Mouse (Mus musculus) urinary bladder, adult 18-20 months (tissue): ENCODE data around the gene Prpf38b.
"Not testable (repeated sequence)": the region's sequence is repeated elsewhere in the genome, so short reads cannot be mapped to it uniquely, and the experiment has no call there.

Source experiments
- DNase-seq, 2 experiments: peaks; one replicate each; pipeline ENCODE4 v3.0.0; 2022; ENCODE audit warnings: low spot score in 2 of 2, mixed read lengths in 2 of 2

The Prpf38b gene

DNA sequence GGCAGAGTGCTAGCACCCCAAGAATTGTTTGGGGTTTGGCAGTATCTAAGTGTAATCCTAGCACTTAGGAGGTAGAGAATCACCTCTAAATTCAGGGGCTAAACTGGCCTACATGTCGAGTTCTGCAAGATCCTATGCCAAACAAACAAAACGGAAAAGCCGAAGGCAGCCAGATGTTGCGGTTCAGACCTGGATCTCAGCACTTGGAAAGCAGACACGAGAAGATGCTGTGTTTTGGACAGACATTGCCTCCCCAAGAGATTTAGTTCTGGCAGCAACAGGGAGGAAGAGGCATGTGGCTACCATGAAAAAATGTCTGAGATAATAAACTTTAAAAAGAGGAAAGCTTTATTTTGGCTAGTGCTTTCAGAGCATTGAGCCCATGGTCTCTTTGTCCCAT, 10.8 kb downstream of the Prpf38b start:
- no peak for DNase-seq

DNA sequence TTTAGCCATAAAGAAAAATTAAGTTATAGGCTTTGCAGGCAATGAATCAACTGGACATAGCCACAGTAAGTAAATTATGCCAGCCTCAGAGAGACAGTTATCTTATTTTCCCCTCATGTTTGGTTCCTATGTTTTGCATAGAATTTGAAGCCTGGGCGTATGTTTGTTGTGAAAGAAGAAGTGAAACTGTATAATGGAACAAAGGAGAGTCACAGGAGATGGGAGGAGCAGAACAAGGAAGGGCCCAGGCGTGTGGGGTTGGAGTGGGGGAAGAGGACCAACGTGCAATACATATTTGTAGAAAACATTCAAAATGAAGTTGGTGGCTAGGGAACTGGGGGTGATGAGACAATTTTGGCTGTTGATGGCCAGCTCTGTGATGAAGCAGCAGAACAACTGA, 11.4 kb downstream of the Prpf38b start:
- DNase-seq: no peak

DNA sequence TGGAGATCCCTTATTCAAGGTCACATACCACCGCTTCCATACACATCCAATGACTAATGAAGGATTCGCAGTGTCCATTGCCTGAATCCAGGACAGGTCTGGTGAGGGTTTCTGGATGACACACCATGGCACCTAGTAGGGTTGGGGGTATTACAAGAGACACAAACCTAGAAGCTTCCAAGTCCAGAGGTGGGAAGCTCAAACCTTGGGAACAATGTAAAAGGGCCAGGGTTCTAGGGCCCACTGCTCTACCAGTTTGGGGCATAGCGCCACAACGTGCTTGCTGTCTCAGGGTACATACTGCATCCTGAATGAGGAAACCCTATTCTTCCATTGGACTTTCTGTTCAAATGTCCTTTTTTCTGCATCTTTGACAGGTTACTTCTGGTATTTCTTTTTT, 12.9 kb downstream of the Prpf38b start:
- DNase-seq: no peak

DNA sequence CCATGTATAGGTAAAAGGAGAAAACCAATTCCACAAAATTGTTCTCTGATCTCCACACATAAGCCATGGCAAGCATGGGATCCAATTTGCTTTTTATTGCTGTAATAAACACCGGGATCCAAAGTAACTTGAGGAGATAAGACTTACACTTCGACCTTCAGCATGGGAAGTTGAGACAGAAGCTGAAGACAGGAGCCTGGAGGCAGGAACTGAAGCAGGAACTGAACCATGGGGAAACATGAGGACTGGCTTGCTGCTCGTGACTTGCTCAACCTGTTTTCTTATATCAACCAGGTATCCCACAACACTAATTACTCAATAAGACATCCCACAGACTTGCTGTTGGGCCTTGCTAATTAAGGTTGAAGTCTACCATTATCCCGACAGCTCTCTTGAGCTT, 18.6 kb downstream of the Prpf38b start:
- no peak for DNase-seq

DNA sequence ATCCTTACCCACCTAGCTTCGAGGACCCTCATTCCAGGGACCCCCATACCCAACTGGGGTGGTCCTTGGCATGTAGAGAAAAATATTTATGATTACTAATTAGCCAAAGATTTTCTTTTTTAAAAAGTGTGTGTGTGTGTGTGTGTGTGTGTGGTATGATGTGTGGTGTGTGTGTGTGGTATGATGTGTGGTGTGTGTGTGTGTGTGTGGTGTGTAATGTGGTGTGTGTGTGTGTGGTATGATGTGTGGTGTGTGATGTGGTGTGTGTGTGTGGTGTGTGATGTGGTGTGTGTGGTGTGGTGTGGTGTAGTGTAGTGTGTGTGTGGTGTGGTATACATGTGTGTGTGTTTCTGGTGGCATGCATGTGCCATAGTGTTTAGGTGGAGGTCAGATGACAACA, 19.4 kb downstream of the Prpf38b start:
- DNase-seq: no peak

DNA sequence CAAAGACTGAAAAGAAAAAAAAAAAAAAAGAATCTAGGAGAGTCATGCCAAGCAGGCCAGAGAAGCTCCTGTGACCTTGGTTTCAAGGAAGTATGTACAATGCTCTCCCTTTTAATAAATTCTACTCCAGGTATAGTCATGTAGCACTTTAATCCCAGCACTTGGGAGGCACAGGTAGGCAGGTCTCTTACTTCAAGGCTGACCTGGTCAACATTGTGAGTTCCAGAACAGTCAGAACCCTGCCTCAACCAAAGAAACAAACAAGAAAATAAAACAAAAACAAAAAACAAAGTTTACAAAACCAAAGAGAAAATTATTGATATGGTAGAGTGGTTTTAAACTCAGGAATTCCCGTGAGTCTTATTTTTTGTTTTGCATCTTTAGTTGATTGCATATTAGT, 21.6 kb downstream of the Prpf38b start, which contains the start of gene Fndc7:
Gene Fndc7, minus strand, starts transcription at position 101 of the 400 bp plus-strand sequence.
- DNase-seq: no peak

DNA sequence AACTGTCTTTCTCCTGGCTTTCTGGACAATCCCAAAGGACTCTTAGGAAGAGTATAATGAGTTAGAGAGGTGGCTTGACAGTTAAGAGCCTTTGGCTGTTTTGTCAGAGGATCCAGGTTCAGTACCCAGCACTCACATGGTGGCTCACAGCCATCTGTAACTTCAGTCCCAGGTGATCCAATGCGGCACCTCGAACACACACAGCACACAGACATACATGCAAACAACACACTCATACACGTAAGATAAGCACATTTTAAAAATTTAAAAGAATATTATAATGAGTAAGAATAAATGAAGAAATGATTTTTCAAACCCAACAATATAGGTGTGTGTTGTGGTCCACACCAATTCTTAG, 23.9 kb downstream of the Prpf38b start:
- DNase-seq: no peak

DNA sequence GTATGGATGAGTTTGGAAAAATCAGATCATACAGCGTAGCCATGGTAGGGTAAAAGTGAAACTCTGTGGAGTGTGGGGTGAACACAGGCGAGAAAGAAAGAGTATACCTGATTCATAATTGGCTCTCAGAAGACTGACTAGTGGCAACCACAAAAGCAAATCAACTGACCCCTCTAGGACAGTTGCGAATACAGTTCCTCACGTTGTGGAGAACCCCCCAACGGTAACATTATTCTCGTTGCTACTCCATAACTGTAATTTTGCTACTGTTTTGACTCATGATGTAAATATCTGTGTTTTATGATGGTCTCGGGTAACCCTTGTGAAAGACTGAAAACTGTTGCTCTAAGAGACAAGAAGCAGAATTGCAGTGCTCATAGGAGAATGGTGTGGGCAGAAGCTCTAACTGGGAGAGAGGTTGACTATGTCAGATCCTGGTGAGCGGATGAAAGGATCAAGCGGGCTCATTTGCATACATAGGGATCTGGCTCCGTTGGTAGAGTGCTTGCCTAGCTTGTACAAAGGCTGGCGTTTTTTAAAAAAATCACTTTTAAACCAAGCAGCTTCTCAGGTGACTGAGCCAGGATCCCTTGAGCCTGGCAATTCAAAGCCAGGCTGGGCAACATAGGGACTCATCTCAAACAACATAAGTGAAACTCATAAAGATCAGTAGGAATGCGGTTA, 24.5 kb downstream of the Prpf38b start:
- no peak for DNase-seq

DNA sequence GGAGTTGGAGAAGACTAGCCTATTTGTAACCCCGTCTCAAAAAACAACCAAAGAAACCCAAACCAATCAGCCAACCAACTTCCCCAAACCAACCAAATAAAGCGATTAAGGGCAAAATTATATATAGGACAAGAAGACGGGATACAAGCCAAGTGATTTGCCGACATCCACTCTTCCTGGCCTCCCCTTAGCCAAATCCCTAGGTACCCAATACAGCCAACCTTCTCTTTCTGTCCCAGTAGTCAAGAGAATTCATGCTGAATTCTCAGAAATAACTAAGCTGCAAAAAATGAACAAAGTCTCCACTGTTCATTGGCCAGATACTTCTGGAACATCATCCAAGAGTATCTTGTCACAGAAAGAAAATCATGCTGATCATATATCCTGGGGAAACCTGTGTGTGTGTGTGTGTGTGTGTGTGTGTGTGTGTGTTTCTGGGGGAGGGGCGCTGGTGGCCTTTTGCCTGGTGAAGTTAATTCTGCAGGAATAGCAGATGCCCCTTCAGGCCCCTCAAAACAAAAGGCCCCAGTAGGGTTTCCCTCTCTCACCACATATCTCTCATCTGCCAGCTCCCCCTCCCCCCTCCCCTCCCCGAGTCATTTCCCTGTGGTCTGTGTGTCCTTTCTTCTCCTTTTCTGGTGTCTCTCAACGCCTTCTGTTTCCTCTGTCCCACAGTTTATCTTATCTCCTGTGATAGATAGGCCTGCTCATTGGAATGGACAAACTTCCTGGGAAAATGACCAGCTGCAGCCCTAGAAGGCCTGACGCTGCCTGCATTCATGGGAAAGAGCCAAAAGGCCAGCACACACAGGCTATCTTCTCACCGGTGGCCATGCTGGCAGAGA, 25.6 kb downstream of the Prpf38b start:
- DNase-seq: no peak

DNA sequence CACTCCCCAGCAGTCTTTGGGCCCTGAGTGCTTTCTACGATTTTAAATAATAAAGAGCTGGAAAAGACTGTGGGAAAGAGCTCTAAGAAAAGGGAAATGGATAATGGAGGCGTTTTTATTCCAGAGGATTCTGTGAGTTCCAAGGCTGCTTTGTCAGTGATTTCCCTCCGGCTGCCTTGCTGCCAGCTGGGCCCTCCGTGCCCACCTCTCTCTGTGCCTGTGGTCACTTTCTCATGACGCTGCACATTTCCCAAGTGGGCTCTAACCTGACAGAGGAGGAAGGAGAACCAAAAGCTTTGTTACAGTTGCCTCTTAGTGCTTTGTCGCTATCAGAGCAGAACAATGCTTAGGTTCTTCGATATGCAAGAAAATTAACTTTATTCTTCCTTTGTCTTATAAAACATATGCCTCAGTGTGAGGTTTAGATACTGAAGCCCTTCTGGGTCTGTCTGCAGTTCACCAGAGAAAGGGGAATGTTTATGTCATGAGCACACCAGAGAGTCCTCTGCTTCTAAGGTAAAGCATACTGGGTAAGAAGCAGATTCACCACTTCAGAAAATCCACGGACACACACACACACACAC, 26.7 kb downstream of the Prpf38b start:
- DNase-seq: no peak

DNA sequence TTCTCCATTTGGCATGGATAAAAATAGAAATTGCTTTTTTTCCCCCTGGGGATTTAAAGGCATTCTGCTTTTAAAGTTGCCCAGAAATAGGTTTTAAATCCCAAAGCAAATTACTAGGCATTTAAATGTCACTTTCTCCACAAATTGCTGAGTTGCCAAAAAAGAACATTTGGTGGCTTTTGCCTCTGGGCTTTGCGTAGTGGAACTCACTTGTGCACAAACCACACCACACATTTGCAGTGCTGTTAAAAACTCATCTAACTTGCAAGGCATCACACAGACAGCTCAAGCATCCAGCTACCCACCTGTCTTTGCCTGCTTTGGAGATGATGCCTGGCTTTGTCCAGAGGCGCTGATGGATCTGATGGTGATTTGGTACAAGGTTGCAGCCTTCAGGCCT, 28.5 kb downstream of the Prpf38b start:
- DNase-seq: no peak

DNA sequence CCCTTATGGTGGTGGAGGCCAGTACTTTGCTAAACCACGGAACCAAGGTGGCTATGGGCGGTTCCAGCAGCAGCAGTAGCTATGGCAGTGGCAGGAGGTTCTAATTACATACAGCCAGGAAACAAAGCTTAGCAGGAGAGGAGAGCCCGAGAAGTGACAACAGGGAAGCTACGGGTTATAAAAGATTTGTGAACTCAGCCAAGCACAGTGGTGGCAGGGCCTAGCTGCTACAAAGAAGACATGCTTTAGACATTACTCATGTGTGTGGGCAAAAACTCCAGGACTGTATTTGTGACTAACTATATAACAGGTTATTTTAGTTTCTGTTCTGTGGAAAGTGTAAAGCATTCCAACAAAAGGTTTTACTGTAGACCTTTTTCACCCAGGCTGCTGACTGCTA, 29.7 kb downstream of the Prpf38b start:
- DNase-seq: not testable (repeated sequence)

DNA sequence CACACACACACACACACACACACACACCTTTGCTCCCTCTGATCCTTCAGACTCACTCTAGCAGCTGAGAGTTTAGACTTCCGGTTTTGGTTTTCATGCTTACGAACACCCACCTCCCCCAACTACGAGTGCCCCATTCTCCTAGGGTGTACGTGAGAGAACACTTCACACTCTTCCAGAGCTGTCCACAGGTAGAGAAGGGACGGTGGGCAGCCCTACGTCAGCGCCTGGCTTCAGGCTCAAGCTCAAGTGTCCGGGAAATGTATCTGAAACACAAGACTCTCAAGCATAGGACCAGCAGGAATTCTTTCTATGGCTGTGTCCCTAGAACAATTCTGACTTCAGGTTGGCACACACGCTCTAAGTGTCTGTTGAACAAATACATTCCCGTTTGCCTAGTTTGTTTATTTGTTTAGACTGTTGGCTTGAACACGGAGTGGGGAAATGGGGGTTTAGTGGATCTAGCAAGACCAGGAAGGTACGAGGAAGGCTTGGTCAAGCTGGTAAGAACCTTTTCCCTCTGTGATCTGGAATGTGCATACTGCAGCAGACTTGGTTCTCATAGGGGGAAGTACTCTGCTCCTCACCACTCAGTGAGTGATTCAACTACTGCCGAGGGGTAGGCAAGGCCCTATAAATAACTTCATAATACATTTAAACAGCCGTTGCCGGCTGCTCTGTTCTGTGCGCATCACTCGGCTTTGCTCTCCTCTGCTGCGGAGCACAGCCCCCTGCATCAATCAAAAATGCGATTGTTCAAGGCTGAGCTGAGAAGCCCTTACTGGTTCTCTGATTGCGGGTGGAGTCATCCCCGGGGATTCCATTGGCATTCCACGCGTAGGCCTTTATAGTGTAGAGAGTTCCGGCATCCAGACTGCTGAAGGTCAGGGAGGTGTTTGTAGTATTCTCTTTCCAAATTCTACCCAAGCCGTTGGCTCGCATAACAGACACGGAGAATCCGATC, 30.7 kb downstream of the Prpf38b start:
- no peak for DNase-seq

DNA sequence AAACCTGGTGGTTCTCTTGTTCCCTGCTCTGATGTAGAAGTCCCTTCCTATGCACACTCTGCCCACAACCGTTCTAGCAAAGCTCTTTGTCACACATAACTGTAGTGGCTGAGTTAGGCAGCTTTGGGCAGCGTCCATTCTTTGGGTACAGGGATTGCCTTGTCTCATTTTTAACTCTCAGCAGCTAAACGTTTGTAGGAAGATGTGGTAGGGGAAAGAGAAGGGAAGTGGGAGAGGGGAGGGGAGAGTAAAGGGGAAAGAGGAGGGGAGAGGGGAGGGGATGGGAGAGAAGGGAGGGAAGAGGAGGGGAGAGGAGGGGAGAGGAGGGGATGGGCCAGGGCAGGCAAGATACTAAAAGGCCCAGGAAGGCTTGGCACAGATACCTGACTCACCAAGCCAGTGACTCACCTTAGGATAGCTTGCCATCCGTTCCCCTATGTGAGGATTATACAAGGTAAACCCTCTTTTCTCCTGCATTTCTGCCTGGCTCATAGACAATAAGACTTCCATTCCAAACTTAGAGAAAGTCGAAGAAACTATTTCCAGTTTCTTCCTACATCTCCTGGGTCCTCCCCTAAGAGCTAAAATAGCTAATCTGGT, 31.6 kb downstream of the Prpf38b start:
- no peak for DNase-seq

DNA sequence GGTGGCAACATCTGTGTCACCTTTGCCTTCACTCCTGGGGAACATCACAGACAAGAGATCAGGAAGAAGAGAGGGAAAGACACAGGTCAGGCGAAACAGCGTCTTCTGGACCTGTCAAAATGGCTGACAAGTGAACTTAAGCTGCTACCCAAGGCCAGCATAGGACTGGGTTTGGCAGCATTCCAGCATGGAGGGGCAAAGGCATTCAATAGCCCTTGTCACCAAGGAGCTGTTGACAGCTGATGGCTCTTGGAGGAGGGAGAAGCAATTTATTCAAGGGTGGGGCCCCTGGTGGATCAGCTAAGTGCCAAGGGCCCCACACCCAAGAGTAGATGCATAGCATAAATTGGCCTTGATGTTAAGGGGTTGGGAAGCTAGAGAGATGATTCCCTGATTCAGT, 32.4 kb downstream of the Prpf38b start:
- no peak for DNase-seq

DNA sequence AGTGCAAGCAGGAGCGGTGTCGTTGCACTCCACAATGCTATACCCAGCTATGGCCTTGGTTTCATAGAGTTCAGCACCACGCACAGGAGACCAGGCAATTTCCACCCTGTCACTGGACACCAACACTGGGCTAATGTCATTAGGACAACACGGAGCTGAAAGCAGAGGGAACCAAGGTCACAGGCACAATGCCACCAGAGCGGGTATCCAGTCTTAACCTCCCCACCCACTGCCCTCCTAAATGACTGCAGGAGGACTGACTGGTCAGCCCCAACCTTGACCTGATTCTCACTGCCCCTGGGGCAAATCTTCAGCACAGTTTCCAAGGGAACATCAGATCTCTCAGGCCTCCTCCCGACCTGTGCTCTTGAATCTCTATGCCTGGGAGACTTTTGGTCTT, 40.9 kb downstream of the Prpf38b start:
- DNase-seq: no peak

DNA sequence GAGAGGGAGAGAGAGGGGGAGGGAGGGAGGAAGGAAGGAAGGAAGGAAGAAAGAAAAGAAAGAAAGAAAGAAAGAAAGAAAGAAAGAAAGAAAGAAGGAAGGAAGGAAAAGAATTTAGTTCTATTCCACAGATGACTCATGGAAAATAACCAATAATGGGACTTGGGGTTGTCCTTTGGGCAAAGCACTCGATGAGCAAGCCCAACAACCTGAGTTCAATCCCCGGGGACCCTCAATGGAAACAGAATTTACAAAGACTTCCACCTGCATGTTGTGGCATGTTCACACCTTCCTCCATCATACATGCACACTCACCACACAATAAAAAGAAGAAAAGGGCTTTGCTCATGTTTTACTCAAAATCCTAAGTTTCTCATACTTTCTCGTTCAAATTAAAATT, 44.1 kb downstream of the Prpf38b start:
- no peak for DNase-seq

DNA sequence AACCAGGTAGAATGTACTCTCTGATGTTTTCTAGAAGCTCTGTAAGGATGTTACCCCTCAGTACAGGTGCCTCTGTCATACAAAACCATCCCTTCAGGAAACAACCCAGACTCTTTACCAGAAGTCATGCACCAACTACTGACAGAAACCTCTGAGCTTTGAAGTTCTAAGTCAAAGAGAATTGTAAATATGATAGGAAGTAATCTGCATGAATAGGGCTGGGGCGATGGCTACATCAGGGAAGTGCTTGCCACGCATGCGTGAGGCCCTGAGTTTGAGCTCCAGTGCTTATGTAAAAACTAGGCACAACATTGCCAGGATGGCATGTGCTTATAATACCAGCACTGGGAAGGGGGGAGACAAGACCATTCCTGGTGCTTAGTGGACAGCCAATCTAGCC, 45.9 kb downstream of the Prpf38b start:
- DNase-seq: no peak

DNA sequence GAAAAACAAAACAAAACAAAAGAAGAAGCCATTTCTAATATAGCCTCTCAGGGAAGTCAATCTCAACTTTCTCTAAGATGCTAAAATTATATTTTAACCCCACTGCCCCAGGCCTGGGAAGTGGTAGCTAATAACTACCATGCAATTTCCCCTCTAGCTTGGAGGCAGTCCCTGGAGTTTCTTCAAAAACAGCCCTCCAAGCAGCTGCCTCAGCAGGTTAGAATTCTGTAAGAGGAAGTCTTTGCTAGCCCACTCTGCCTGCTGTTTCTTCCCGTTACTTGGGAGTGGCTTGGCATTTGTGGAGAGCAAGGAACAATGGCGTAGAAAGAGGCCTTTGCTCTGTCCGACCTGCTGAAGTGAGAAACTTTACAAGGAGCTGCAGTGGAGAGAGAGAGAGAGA, 46.4 kb downstream of the Prpf38b start:
- no peak for DNase-seq

DNA sequence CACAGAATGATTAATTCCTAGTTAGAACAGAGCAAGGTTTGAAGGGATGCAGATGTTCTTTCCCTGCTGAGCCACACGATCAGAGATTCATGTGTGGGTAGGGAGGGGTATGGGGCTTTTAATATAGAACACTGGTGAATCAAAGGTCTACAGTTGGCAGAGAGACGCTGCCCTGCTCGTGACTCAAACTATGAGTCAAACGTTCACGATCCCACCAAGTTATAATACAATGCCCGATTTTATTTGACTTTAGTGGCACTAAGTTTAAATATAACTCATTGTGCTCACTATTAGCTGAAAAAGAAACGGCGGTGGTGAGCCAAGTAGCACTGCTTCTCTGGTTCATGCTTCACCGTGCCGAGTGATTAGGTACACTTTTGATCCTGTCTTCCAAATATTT, 48.4 kb downstream of the Prpf38b start:
- DNase-seq: no peak

DNA sequence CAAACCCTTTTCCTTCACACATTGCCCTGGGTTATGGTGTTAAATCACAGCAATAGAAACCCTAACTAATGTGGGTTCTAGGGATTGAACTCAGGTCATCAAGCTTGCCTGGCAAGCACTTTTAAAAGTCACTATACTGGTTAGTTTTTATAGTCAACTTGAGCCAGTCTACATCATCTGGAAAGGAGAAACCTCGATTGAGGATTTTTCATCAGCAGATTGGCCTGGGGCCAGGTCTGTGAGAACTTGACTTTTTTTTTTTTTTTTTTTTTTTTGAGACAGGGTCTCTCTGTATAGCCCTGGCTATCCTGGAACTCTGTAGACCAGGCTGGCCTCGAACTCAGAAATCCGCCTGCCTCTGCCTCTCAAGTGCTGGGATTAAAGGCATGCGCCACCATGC, 49.2 kb downstream of the Prpf38b start:
- not testable (repeated sequence) for DNase-seq
